Mouse (Mus musculus) spleen, adult 2 months (tissue): ENCODE measurements around the gene Tmcc1.

Source experiments
- CTCF ChIP-seq: fragments of 200-500 bp; IDR thresholded peaks from 2 replicates; pipeline ENCODE4 v1.5.1; 2011; ENCODE audit warnings: mild to moderate bottlenecking, inconsistent platforms; ENCODE audit not compliant: insufficient read depth, insufficient read length, insufficient replicate concordance; ENCODE audit errors: extremely low read depth
- POLR2A ChIP-seq: fragments of 200-500 bp; IDR thresholded peaks from 2 replicates; pipeline ENCODE4 v1.6.1; 2011; ENCODE audit warnings: low read depth, low read length, inconsistent platforms

DNA sequence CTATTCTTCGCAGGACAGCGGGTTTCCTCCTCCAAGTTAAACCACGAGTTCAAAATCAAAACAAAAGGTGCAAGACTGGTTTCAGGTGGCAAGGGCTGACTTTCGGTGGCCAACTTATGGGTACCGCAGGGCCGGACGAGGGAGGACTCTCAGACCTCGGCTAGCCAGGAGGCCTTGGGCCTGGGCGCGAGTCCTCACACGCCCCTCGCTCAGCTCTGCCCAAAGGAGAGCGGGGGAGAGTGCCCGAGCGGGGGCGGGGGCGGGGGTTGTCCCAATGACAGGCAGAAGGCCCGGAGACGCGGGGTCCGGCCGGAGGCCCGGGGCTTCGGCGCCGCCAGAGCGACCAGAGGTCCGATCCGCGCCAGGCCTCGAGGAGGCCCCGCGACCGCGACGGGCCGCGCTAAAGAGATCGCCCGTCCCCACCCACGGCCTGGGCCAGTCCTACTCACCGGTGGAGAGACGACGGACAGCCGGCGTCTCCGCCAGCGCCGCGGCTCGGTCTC, 426 bp downstream of the Tmcc1 start:
- no peak for TF ChIP-seq CTCF
- TF ChIP-seq POLR2A = no peak
